Mouse (Mus musculus) macrophage (primary cell): ENCODE measurements around the gene Ip6k1. TPM values are rescaled to one million over a fixed set of nuclear protein-coding genes. Genes with fewer than 3 reads are reported as not detected.

Experiments
- H3K27ac ChIP-seq: fragments of 350-480 bp; formaldehyde crosslinking; 2 replicates; pipeline ENCODE4 v1.9.0; 2021
- H3K36me3 ChIP-seq: fragments of 350-480 bp; formaldehyde crosslinking; 2 replicates; pipeline ENCODE4 v1.9.0; 2021; ENCODE audit errors: inconsistent target
- H3K4me3 ChIP-seq: fragments of 350-480 bp; formaldehyde crosslinking; 2 replicates; pipeline ENCODE4 v1.9.0; 2021; ENCODE audit errors: inconsistent target
- H3K79me2 ChIP-seq: fragments of 350-480 bp; formaldehyde crosslinking; 2 replicates; pipeline ENCODE4 v1.9.0; 2021; ENCODE audit errors: inconsistent target
- WGBS: methylation state at CpG from one replicate; pipeline ENCODE4 v1.1.7; 2026; ENCODE audit warnings: inconsistent platforms; ENCODE audit not compliant: missing documents; 5-methylcytosine and 5-hydroxymethylcytosine counted together
- polyA plus RNA-seq: library from polyadenylated mRNA; stranded (reverse); fragments of 250-400 nt; gene quantifications from 3 replicates; pipeline ENCODE4 v1.2.4, GENCODE M21; 2018; ENCODE audit warnings: inconsistent platforms

Ip6k1 gene
- polyA plus RNA-seq, 1 experiment from 2014 or later, result 45.4 TPM

- Histone ChIP-seq H3K4me3 (no peak overlapping the region), H3K79me2 (peaks cover 83% of the 10 kb centered on the region)
- 100% methylated on average over 3 of the region's 3 CpGs for WGBS
Observed at GRCm38 (mm10) chr9:108027867-108028266, 25.6 kb downstream of the Ip6k1 start.

GRCm38 (mm10) chr9:108032126-108032525 is 29.8 kb downstream of the Ip6k1 start:
- no peak overlapping the region for H3K27ac ChIP-seq
- WGBS, result 92% methylated on average over 5 of the region's 5 CpGs
- H3K4me3 ChIP-seq, result no peak overlapping the region
- H3K79me2 ChIP-seq, result peaks cover 42% of the 10 kb centered on the region; the same call in 1 of the 2 replicates
- peaks cover 27% of the 10 kb centered on the region for H3K36me3 ChIP-seq

More at GRCm38 (mm10) chr9:108027867-108028266, 25.6 kb downstream of the Ip6k1 start:
- H3K36me3 ChIP-seq, result peaks cover 55% of the 10 kb centered on the region
- no peak overlapping the region for H3K27ac ChIP-seq

GRCm38 (mm10) chr9:108035331-108036156 is 33.2 kb downstream of the Ip6k1 start:
- 100% methylated on average over 2 of the region's 2 CpGs for WGBS
- peaks cover 42% of the 10 kb centered on the region for H3K36me3 ChIP-seq

GRCm38 (mm10) chr9:108044751-108045492 is 42.6 kb downstream of the Ip6k1 start:
- Histone ChIP-seq H3K79me2 (peaks cover 8% of the 10 kb centered on the region), H3K4me3 (no peak overlapping the region), H3K27ac (no peak overlapping the region), H3K36me3 (peaks cover 62% of the 10 kb centered on the region)
- 89% methylated on average over 8 of the region's 8 CpGs for WGBS

More at GRCm38 (mm10) chr9:108035331-108036156, 33.2 kb downstream of the Ip6k1 start:
- Histone ChIP-seq H3K27ac (no peak overlapping the region), H3K79me2 (peaks cover 22% of the 10 kb centered on the region; the same call in 1 of the 2 replicates), H3K4me3 (no peak overlapping the region)

GRCm38 (mm10) chr9:108046582-108046981 is 44.3 kb downstream of the Ip6k1 start:
- Histone ChIP-seq H3K4me3 (no peak overlapping the region), H3K36me3 (peaks cover 56% of the 10 kb centered on the region), H3K79me2 (peaks cover 20% of the 10 kb centered on the region), H3K27ac (no peak overlapping the region)
- 94% methylated on average over 4 of the region's 4 CpGs for WGBS

GRCm38 (mm10) chr9:108047601-108048565 is 45.6 kb downstream of the Ip6k1 start:
- Histone ChIP-seq H3K79me2 (peaks cover 20% of the 10 kb centered on the region), H3K27ac (no peak overlapping the region; the same call in 1 of the 2 replicates), H3K4me3 (peak overlapping the region; percentile 32), H3K36me3 (peaks cover 50% of the 10 kb centered on the region)
- WGBS, result 64% methylated on average over 17 of the region's 17 CpGs

GRCm38 (mm10) chr9:108048566-108048955 is 46.3 kb downstream of the Ip6k1 start:
- peak overlapping the region; percentile 32 for H3K4me3 ChIP-seq
- 1% methylated on average over 16 of the region's 19 CpGs for WGBS
- peaks cover 20% of the 10 kb centered on the region for H3K79me2 ChIP-seq
- H3K27ac ChIP-seq, result peak overlapping the region; percentile 15; the same call in 1 of the 2 replicates
- H3K36me3 ChIP-seq, result peaks cover 45% of the 10 kb centered on the region

- Histone ChIP-seq H3K27ac (peak within 1 kb of the TSS; percentile 53), H3K36me3 (peaks cover 44% of the 10 kb centered on the region), H3K4me3 (peak within 1 kb of the TSS; percentile 97), H3K79me2 (peaks cover 20% of the 10 kb centered on the region)
- whole genome bisulfite sequencing, result 0% methylated on average over 39 of the region's 39 CpGs
Observed at GRCm38 (mm10) chr9:108049016-108049455, 46.7 kb downstream of the Ip6k1 start, which contains the start of gene Gmppb. Gmppb (plus strand) TSS chr9:108049242.

GRCm38 (mm10) chr9:108049561-108050251 is 47.4 kb downstream of the Ip6k1 start:
- Histone ChIP-seq H3K36me3 (peaks cover 41% of the 10 kb centered on the region), H3K4me3 (peak overlapping the region; percentile 97), H3K27ac (peak overlapping the region; percentile 53), H3K79me2 (peaks cover 20% of the 10 kb centered on the region)
- WGBS, result 21% methylated on average over 11 of the region's 15 CpGs

- H3K4me3 ChIP-seq, result no peak overlapping the region
- H3K27ac ChIP-seq, result no peak overlapping the region
- peaks cover 27% of the 10 kb centered on the region for H3K36me3 ChIP-seq
- H3K79me2 ChIP-seq, result peaks cover 20% of the 10 kb centered on the region
- 95% methylated on average over 14 of the region's 15 CpGs for WGBS
Observed at GRCm38 (mm10) chr9:108051184-108051930, 49.1 kb downstream of the Ip6k1 start.

GRCm38 (mm10) chr9:108051931-108052220 is 49.6 kb downstream of the Ip6k1 start:
- H3K27ac ChIP-seq, result no peak overlapping the region
- H3K4me3 ChIP-seq, result no peak overlapping the region
- WGBS, result 79% methylated on average over 4 of the region's 4 CpGs
- peaks cover 20% of the 10 kb centered on the region for H3K79me2 ChIP-seq
- peaks cover 27% of the 10 kb centered on the region for H3K36me3 ChIP-seq

- WGBS, result 74% methylated on average over 7 of the region's 7 CpGs
- Histone ChIP-seq H3K4me3 (no peak overlapping the region), H3K79me2 (peaks cover 20% of the 10 kb centered on the region), H3K36me3 (peaks cover 29% of the 10 kb centered on the region), H3K27ac (no peak overlapping the region)
Observed at GRCm38 (mm10) chr9:108052411-108052810, 50.1 kb downstream of the Ip6k1 start.
